Mouse (Mus musculus) brain, embryonic 14.5 days (tissue): ENCODE results near the gene Edaradd.

Experiments used
- CTCF ChIP-seq: fragments of 200-500 bp; IDR thresholded peaks from 2 replicates; pipeline ENCODE4 v1.5.1; 2012; ENCODE audit warnings: inconsistent platforms, mild to moderate bottlenecking, moderate library complexity, borderline replicate concordance; ENCODE audit not compliant: insufficient read depth, insufficient read length; ENCODE audit errors: extremely low read depth
- POLR2A ChIP-seq: fragments of 200-500 bp; IDR thresholded peaks from 2 replicates; pipeline ENCODE4 v1.6.1; 2012; ENCODE audit warnings: mild to moderate bottlenecking, inconsistent platforms, borderline replicate concordance; ENCODE audit not compliant: poor library complexity, insufficient read depth, insufficient read length, severe bottlenecking; ENCODE audit errors: extremely low read depth

DNA sequence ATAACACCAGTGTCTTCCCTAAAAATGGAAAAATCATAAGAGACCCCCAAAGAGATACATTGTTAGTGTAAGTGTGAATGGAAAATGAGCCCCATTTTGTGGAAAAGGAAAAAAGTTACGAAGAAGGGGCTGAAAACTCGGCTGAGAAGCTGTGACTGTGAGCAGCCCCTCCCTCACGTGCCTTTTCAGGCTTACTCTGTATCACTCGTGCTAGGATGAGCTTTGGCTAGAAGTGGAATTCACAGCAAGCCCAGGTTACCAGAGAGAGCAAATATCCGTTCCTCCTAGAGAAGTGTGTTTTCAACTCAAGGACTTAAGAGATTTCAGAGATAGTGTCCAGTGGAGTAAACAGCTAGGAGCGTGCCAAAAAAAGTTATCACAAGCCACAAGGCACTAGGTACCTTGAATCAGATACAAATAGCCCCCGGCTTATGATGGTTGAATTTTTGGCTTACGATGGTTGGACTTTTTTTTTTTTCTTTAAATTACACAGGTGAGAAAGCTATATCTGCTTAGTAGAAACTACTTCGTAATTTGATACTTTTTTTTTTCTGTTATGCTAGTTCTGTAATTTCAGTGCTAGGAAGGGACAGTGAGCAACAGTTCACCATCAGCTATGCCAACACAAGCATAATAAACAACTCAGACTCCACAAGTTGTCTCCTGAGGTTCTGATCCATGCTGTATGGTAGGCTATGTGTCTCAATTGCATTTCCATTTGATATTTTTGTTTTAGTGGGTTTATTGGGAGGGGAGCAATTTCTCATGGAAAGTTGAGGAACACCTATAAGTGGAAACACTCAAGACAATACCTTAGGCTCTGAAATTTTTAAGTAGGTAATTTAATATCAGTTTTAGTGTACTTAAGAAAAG lies 48.6 kb upstream of the Edaradd start:
- TF ChIP-seq CTCF (no peak), POLR2A (no peak)
